Mouse (Mus musculus) myocyte (in vitro differentiated cells): ENCODE measurements around the gene Mpc2.

ENCODE experiments used
- E2F4 ChIP-seq: IDR thresholded peaks from one replicate; pipeline ENCODE4 v1.6.1; 2011; ENCODE audit warnings: mild to moderate bottlenecking, control low read depth, moderate library complexity; ENCODE audit not compliant: insufficient read depth
- POLR2A ChIP-seq: IDR thresholded peaks from one replicate; pipeline ENCODE4 v1.6.1; 2011; ENCODE audit warnings: low read depth, mild to moderate bottlenecking, control low read depth, moderate library complexity; ENCODE audit not compliant: insufficient read length
- POLR2AphosphoS2 ChIP-seq: IDR thresholded peaks from one replicate; pipeline ENCODE4 v1.6.1; 2011; ENCODE audit warnings: low read depth, control low read depth; ENCODE audit not compliant: insufficient read length
- USF1 ChIP-seq: IDR thresholded peaks from one replicate; pipeline ENCODE4 v1.6.1; 2011; ENCODE audit warnings: low read depth, mild to moderate bottlenecking, control low read depth, moderate library complexity

- TF ChIP-seq USF1 = no peak
- TF ChIP-seq POLR2A = no peak
- no peak for TF ChIP-seq E2F4
- TF ChIP-seq POLR2AphosphoS2 = no peak
These were observed 28.8 kb downstream of the Mpc2 start for GRCm38 (mm10) chr1:165489197-165489596.
